Mouse (Mus musculus) MEL-GATA-1-ER (cell line): Measurements from ENCODE around the gene Lrg1.

Experiments used
- DNase-seq: peaks from one replicate; pipeline ENCODE4 v3.0.0-alpha.2; 2012; ENCODE audit warnings: low read depth; ENCODE audit errors: extremely low read depth

The Lrg1 gene

GRCm38 (mm10) chr17:56121826-56122225, at the start of gene Lrg1:
Gene Lrg1, minus strand, starts transcription at chr17:56122001.
- no peak for DNase-seq

GRCm38 (mm10) chr17:56171456-56171855, 49.7 kb upstream of the Lrg1 start:
- no peak for DNase-seq

- no peak for DNase-seq
Measured at GRCm38 (mm10) chr17:56170636-56171035, 48.8 kb upstream of the Lrg1 start.

GRCm38 (mm10) chr17:56169830-56170229, 48.0 kb upstream of the Lrg1 start:
- no peak for DNase-seq

GRCm38 (mm10) chr17:56165671-56166070, 43.9 kb upstream of the Lrg1 start:
- DNase-seq = no peak

- no peak for DNase-seq
Measured at GRCm38 (mm10) chr17:56164510-56164909, 42.7 kb upstream of the Lrg1 start.

- DNase-seq = no peak
Measured at GRCm38 (mm10) chr17:56163523-56164102, 41.8 kb upstream of the Lrg1 start.

- DNase-seq = peak; percentile 89
Measured at GRCm38 (mm10) chr17:56162231-56162774, 40.5 kb upstream of the Lrg1 start, which contains the start of gene Tnfaip8l1. Gene Tnfaip8l1, plus strand, starts transcription at chr17:56162477.

- DNase-seq = no peak
Measured at GRCm38 (mm10) chr17:56159729-56160128, 37.9 kb upstream of the Lrg1 start.

- no peak for DNase-seq
Measured at GRCm38 (mm10) chr17:56153643-56154042, 31.8 kb upstream of the Lrg1 start.

GRCm38 (mm10) chr17:56149897-56150296, 28.1 kb upstream of the Lrg1 start:
- DNase-seq = no peak

- no peak for DNase-seq
Measured at GRCm38 (mm10) chr17:56148790-56149618, 27.2 kb upstream of the Lrg1 start.

GRCm38 (mm10) chr17:56148280-56148679, 26.5 kb upstream of the Lrg1 start:
- DNase-seq = no peak

- no peak for DNase-seq
Measured at GRCm38 (mm10) chr17:56147420-56147819, 25.6 kb upstream of the Lrg1 start.

- no peak for DNase-seq
Measured at GRCm38 (mm10) chr17:56146131-56146530, 24.3 kb upstream of the Lrg1 start.

GRCm38 (mm10) chr17:56144546-56144945, 22.7 kb upstream of the Lrg1 start:
- DNase-seq = no peak

GRCm38 (mm10) chr17:56141702-56142605, 20.2 kb upstream of the Lrg1 start:
- DNase-seq = no peak

- DNase-seq = no peak
Measured at GRCm38 (mm10) chr17:56139858-56140595, 18.2 kb upstream of the Lrg1 start, which contains the start of gene Sema6b. Gene Sema6b, minus strand, starts transcription at chr17:56140343.

- no peak for DNase-seq
Measured at GRCm38 (mm10) chr17:56139355-56139754, 17.6 kb upstream of the Lrg1 start.

GRCm38 (mm10) chr17:56137839-56138613, 16.2 kb upstream of the Lrg1 start:
- no peak for DNase-seq
